Comparison of ENCODE assay signal across 22 mouse cellular contexts in genomic region chr6:30465586-30465985, GRCm38 (mm10). TPM values are rescaled to one million over a fixed set of nuclear protein-coding genes. Genes with fewer than 3 reads are reported as not detected.
"Had no signal": no experiment of that assay in that cellular context is flagged by ENCODE, and none has a peak within 500 bp of the region (broad histone marks: within the 10 kb centered on the region; RNA-seq: fewer than 3 reads in every experiment).

No protein-coding gene starts in this region.

- H3K9me3 ChIP-seq: midbrain, embryonic 10.5 days; midbrain, embryonic 12.5 days; neural tube, embryonic 13.5 days; neural tube, embryonic 15.5 days had no signal

- DNase-seq: lung, adult 18-20 months; lung, embryonic 14.5 days; lung, postnatal 4 days; midbrain, embryonic 14.5 days; retina, postnatal 1 day; right cerebral cortex, adult 18-20 months; right cerebral cortex, postnatal 25 days; right cerebral cortex, postnatal 4 days; spleen, adult 18-20 months; thymus, adult 18-20 months; thymus, postnatal 25 days; thymus, postnatal 4 days had no signal

- H3K9ac ChIP-seq: lung, embryonic 14.5 days; midbrain, embryonic 12.5 days; neural tube, embryonic 13.5 days; neural tube, embryonic 15.5 days had no signal

- H3K4me2 ChIP-seq: lung, embryonic 14.5 days; midbrain, embryonic 12.5 days; neural tube, embryonic 13.5 days; neural tube, embryonic 15.5 days had no signal

- H3K27me3 ChIP-seq: midbrain, embryonic 12.5 days; neural tube, embryonic 13.5 days; neural tube, embryonic 15.5 days had no signal

- H3K36me3 ChIP-seq: midbrain, embryonic 10.5 days; midbrain, embryonic 12.5 days; neural tube, embryonic 13.5 days; neural tube, embryonic 15.5 days had no signal

- ATAC-seq: midbrain, embryonic 16.5 days had no signal

- H3K4me3 ChIP-seq: midbrain, embryonic 10.5 days; midbrain, embryonic 12.5 days; myocyte; neural tube, embryonic 13.5 days; neural tube, embryonic 15.5 days had no signal

- H3K27ac ChIP-seq: midbrain, embryonic 12.5 days; neural tube, embryonic 13.5 days; neural tube, embryonic 15.5 days had no signal

RNA-seq across cellular contexts. Expression of gene Ssmem1, which starts 44.1 kb away (rescaled TPM):
- total RNA-seq: megakaryocyte-erythroid progenitor cell, adult 5-6 weeks had no signal
- polyA plus RNA-seq: midbrain, embryonic 14.5 days; neural tube, embryonic 13.5 days; neural tube, embryonic 15.5 days; small intestine, adult 2 months; stomach, embryonic 14.5 days; stomach, embryonic 16.5 days had no signal
